Mouse (Mus musculus) embryonic fibroblast, embryonic 13.5 days (primary cell): Measurements from ENCODE around the gene Polr3c. TPM values are rescaled to one million over a fixed set of nuclear protein-coding genes. Genes with fewer than 3 reads are reported as not detected.
A peak's percentile ranks its signal among the peaks of the same experiment; 100 is the strongest.
"Not testable (repeated sequence)": the region's sequence is repeated elsewhere in the genome, so short reads cannot be mapped to it uniquely, and the experiment has no call there.

Source experiments
- H3K27ac ChIP-seq: 2 replicates; pipeline ENCODE4 v1.5.1; 2012; ENCODE audit warnings: low read length, control low read depth, inconsistent platforms; ENCODE audit not compliant: insufficient read depth
- H3K4me1 ChIP-seq: 2 replicates; pipeline ENCODE4 v1.6.1; 2011; ENCODE audit warnings: low read length; ENCODE audit not compliant: control insufficient read depth, insufficient read depth
- H3K4me3 ChIP-seq: 2 replicates; pipeline ENCODE4 v1.5.1; 2011; ENCODE audit warnings: mild to moderate bottlenecking, control low read depth, low read length; ENCODE audit not compliant: insufficient read depth
- CTCF ChIP-seq: IDR thresholded peaks from 2 replicates; pipeline ENCODE4 v1.5.1; 2011; ENCODE audit warnings: mild to moderate bottlenecking, control low read depth, low read length, moderate library complexity, borderline replicate concordance; ENCODE audit not compliant: insufficient read depth
- POLR2A ChIP-seq: IDR thresholded peaks from 2 replicates; pipeline ENCODE4 v1.6.1; 2011; ENCODE audit warnings: low read depth, mild to moderate bottlenecking, control low read depth, low read length, moderate library complexity
- polyA plus RNA-seq: library from polyadenylated mRNA; stranded (reverse); fragments of >200 nt; gene quantifications from 2 replicates; pipeline ENCODE4 v1.2.4, GENCODE M21; 2011; ENCODE audit warnings: low read depth; ENCODE audit not compliant: missing spikeins, insufficient read length

The Polr3c gene
- polyA plus RNA-seq, 1 experiment, result 35.1 TPM

- TF ChIP-seq POLR2A (peak; percentile 92), CTCF (no peak)
- H3K4me1 ChIP-seq, result 0 out of 2 replicates have a peak, but pooled peaks cover 3% of the 10 kb centered on the region
- peak within 1 kb of the TSS; percentile 81 for H3K27ac ChIP-seq
- peak within 1 kb of the TSS; percentile 87 for H3K4me3 ChIP-seq
These were observed 31.1 kb downstream of the Polr3c start, which contains the start of gene Pias3 for GRCm38 (mm10) chr3:96696198-96696765. TSS of gene Pias3 (plus strand) at chr3:96696384.

GRCm38 (mm10) chr3:96693579-96693978 is 33.8 kb downstream of the Polr3c start:
- 0 out of 2 replicates have a peak, but pooled peaks cover 3% of the 10 kb centered on the region for H3K4me1 ChIP-seq
- TF ChIP-seq CTCF (no peak), POLR2A (no peak)
- H3K27ac ChIP-seq, result no peak overlapping the region
- H3K4me3 ChIP-seq, result no peak overlapping the region

DNA sequence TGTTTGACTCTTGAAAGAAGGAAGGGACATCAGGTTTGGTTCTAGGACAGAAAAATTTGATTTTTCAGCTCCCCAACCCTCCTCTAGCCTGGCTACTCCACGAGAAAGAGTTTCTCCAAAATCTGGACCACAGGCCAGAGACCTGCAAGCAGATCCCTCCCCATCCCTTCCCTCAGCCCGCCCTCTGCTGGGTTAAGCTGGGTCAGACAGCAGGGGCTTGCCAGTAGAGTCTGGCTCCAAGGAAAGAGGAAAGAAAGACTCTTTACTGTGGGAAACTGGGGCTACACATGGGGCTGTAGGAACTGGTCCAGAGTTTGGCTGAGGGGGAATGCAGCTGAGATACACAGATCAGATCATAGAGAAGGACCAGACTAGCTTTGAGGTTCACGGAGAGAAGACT is 34.9 kb downstream of the Polr3c start:
- H3K27ac ChIP-seq, result no peak overlapping the region
- no peaks in the 10 kb centered on the region for H3K4me1 ChIP-seq
- peak; percentile 31; the same call in 1 of the 2 replicates for TF ChIP-seq CTCF
- TF ChIP-seq POLR2A, result no peak
- no peak overlapping the region for H3K4me3 ChIP-seq

DNA sequence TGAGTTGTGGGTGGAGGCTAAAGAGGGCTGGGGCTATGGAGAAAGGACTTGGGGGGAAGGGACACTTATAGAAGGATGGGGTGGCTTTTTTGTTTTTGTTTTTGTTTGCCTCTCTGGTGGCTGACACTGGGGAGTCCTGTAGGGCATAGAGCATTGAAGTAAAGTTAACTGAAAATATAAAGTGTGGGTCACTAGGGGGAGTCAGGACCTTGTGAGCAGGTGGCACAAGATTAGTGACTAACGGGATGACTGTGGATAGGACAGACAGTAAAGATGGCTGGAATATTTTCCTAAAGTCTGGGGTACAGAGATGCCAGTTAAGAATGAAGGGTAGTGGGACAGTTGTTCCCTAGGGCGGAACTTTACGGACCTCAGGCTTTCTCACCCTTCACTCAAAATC is 37.1 kb downstream of the Polr3c start:
- Histone ChIP-seq H3K4me1 (no peaks in the 10 kb centered on the region), H3K4me3 (no peak overlapping the region)
- TF ChIP-seq CTCF (no peak), POLR2A (no peak)

DNA sequence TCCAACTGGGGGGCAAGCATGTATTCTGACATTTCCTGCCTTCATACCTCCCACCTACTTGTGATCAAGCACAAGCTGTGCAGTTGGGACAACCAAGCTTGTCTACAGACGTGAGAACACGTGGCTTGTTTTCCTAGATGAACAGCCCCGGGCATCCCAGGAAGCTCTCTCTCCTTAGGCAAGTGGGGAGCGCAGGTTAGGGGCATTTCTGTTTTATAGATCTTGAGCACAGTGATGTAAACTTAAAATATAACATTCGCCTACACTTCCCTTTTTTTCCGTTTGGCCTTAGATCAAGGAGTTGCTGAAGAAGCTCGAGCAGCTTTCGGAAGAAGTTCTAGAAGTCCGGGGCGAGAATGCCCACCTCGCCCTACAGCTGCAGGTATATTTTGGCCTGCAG is 38.6 kb downstream of the Polr3c start:
- no peaks in the 10 kb centered on the region for H3K4me1 ChIP-seq
- no peak overlapping the region for H3K27ac ChIP-seq
- no peak for TF ChIP-seq CTCF
- no peak overlapping the region for H3K4me3 ChIP-seq

More for the DNA sequence above, 37.1 kb downstream of the Polr3c start:
- no peak overlapping the region for H3K27ac ChIP-seq

- not testable (repeated sequence) for H3K4me1 ChIP-seq, H3K4me3 ChIP-seq, H3K27ac ChIP-seq
These were observed 41.4 kb downstream of the Polr3c start for GRCm38 (mm10) chr3:96686057-96686456.

DNA sequence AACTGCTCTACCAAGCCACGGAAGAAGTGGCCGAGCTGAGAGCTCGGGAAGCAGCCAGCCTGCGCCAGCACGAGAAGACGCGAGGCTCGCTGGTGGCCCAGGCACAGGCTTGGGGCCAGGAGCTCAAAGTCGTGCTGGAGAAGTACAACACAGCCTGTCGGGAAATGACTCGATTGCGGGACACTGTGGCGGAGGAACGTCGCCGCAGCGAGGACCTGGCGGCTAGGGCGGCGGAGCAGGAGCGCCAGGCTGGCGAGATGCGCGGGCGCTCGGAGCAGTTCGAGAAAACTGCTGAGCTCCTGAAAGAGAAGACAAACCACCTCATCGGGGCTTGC is 42.6 kb downstream of the Polr3c start:
- Histone ChIP-seq H3K4me1 (no peaks in the 10 kb centered on the region), H3K27ac (no peak overlapping the region), H3K4me3 (no peak overlapping the region)
- TF ChIP-seq POLR2A, result no peak
- no peak for TF ChIP-seq CTCF

GRCm38 (mm10) chr3:96684151-96684821 is 43.1 kb downstream of the Polr3c start:
- peaks cover 5% of the 10 kb centered on the region for H3K4me1 ChIP-seq
- H3K4me3 ChIP-seq, result no peak overlapping the region
- H3K27ac ChIP-seq, result no peak overlapping the region
- TF ChIP-seq CTCF, result no peak

DNA sequence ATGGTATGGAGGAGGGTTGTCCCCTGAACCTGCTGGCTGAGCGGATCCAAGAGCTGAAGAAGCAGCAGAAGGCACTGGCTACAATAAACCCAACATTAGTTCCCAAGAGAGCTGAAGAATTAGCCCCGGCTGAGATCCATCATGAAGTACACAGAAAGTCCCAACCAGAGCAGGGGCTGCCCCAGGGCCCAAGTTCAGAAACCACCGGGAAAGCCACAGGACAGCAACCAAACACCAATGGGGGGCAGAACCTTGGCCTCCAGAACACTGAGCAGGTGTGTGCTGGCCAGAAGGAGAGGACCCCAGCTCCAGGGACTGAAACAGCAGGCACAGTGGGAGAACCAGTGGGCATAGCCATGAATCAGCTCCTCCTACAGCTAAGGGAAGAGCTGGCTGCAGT is 43.9 kb downstream of the Polr3c start:
- Histone ChIP-seq H3K27ac (no peak overlapping the region), H3K4me3 (no peak overlapping the region), H3K4me1 (peaks cover 6% of the 10 kb centered on the region)
- TF ChIP-seq POLR2A, result no peak
- no peak for TF ChIP-seq CTCF

DNA sequence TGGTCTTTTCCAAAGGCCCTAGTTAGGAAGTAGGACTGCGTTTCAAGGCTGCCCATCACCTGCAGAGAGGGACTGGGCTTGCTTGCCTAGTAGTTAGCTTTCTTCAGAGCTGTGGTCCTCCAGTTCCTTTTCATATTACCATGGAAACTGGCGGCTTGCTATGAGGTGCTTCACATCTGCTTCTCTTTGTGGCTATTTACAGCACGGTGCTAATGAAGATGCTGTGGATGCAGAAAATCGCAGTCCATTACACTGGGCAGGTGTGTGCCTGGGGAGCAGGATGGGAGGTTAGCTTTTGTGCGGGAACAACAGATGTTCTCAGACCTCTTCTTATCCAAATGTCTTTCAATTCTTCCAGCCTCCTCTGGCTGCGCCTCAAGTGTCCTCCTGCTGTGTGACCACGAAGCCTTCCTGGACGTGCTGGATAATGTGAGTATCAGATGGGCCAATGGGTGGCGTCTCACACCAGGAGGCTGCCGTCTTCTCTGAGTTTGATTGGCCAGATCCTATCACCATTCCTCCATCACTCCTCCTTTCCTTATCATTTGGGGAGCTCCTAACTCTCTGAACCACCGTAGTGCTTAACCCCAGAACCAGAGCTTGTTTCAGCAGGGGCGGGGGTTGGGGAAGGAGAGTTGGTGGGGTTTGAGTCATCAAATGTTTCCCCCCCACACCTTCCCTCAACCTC is 47.0 kb downstream of the Polr3c start:
- Histone ChIP-seq H3K27ac (no peak overlapping the region), H3K4me3 (no peak overlapping the region), H3K4me1 (peaks cover 6% of the 10 kb centered on the region)
- no peak for TF ChIP-seq POLR2A
- no peak for TF ChIP-seq CTCF
